Mouse (Mus musculus): Measurements from ENCODE around the gene Sox2.

Sox2 gene

DNA sequence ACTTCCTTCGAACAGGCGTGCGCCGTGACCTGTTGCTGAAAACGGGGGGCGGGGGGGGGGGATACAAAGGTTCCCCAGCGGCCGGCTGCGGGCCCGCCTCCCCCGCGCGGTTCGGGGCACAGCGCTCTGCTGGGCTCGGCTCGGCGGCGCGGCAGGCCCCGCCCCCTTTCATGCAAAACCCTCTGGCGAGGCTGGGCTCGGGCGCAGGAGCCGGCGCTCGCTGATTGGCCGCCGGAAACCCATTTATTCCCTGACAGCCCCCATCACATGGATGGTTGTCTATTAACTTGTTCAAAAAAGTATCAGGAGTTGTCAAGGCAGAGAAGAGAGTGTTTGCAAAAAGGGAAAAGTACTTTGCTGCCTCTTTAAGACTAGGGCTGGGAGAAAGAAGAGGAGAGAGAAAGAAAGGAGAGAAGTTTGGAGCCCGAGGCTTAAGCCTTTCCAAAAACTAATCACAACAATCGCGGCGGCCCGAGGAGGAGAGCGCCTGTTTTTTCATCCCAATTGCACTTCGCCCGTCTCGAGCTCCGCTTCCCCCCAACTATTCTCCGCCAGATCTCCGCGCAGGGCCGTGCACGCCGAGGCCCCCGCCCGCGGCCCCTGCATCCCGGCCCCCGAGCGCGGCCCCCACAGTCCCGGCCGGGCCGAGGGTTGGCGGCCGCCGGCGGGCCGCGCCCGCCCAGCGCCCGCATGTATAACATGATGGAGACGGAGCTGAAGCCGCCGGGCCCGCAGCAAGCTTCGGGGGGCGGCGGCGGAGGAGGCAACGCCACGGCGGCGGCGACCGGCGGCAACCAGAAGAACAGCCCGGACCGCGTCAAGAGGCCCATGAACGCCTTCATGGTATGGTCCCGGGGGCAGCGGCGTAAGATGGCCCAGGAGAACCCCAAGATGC, at the start of gene Sox2:
TSS of gene Sox2 (plus strand) at position 680 of the 895 bp plus-strand sequence.
- in situ Hi-C loops (cut with MboI; ENCODE audit: low sequenced_read_pairs): no loop called here

DNA sequence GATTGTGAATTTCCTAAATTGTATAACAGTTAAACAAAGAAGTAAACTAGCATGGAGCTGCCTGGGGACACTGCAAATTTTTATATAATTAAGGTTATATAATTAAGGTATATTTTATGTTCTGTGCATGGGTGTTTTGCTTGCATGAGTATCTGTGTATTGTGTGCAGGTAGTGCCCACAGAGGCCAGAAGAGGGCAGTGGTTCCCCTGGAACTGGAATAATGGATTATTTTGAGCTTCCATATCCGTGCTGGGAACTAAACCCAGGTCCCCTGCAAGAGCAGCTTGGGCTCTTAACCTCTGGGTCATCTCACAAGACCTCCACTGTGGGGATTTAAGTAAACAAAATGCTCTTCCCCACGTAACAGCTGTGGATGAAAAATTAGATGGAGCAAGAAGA, 49.1 kb upstream of the Sox2 start:
- in situ Hi-C loops (cut with MboI; ENCODE audit: low sequenced_read_pairs): no loop called here

DNA sequence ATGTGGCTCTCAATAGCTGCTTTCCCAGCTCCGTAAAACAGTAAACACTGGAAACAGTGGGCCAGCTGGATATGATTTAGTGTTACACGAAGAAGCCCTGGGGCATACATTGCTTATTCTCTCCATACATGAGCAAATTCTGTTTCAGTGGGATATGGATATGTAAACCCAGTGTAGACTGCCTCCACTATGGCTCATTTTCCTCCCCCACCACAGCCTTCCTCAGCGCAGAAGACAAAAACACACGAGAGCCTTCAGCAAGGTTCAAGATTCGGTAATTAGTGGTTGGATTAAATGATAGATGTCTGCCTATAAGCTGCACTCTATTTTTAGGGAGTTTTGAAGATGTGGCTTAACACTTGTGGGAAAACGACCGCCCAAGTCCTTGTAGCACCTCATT, 36.1 kb upstream of the Sox2 start:
- in situ Hi-C loops (cut with MboI; ENCODE audit: low sequenced_read_pairs): no loop called here

DNA sequence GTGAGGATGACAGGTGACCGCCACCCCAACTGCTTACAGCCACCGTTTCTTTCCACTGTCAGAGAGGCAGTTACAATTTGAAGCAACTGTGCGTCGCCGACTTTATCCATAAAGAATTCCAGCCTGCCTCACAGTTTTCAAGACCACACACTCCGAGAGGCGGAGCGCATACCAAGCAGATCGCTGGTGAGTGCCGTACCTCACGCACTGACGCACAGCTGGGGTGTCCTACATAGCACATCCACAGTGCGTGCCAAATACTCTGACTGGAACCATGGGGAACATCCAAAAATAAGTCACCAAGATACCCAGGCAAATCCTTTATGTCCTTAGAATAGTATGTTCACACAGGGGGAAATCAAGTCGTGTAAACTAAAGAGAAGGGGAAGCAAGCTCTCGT, 34.7 kb upstream of the Sox2 start:
- in situ Hi-C loops (cut with MboI; ENCODE audit: low sequenced_read_pairs): no loop called here

DNA sequence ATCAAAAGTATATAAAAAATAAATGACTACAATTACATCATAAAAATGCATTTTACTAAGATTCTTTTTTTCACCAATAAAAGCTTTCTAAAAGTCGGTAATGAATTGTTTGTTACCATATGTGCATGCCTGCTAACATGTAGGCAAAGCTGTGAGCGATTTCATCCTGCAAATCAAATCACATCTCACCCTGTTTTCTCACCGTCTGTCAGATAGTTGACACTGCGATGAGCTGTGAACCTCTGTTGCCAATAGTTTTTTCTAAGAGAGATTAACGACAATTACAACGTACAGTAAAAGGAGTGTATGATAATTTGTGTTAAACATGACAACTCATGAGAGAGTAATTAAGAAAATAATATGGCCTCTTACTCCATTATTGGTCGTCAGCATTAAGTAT, 31.3 kb upstream of the Sox2 start:
- in situ Hi-C loops (cut with MboI; ENCODE audit: low sequenced_read_pairs): no loop called here

DNA sequence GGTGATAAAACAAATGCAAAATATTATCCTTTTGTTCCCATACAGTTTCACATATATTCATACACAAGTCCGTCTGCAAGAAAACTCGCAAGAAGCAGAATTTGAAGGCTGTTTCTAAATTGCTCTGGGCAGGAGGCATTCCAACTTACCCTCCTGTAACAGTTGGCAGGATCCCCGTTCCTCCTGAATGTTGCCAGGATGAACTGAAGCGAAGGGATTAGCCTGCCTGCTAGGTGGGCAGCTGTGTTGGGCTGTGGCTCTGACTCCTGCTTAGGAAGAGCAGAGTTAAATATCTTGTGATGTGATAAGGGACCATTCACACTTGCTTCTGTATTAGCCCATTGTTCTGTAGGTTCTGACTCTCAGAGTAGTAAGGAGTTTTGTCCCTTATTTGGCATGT, 30.1 kb upstream of the Sox2 start:
- in situ Hi-C loops (cut with MboI; ENCODE audit: low sequenced_read_pairs): no loop called here

DNA sequence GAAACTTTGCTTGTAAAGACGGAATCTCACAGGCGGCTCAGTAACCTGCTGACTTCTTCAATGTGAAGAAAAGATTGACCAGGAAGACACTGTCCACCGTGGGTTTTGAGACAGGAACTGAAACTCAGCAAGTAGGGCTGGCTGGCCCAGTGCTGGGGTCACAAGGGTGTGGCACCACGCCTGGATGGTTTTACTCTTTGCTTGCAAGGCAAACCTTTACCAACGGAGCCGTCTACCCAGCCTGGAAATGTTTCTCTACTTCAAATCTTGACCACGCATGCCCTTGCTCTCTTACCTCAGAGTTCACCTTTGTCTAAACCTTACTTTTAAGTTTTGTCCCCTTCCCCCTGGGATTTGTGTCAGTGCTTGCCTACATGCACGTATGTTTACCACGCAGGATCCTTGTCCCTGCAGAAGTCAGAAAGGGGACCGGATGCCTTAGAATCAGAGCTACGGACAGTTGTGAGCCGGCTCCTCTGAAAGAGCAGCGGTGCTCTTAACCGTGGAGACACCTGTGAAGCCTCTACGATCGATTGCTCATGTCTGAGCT, 25.4 kb upstream of the Sox2 start:
- in situ Hi-C loops (cut with MboI; ENCODE audit: low sequenced_read_pairs): no loop called here

DNA sequence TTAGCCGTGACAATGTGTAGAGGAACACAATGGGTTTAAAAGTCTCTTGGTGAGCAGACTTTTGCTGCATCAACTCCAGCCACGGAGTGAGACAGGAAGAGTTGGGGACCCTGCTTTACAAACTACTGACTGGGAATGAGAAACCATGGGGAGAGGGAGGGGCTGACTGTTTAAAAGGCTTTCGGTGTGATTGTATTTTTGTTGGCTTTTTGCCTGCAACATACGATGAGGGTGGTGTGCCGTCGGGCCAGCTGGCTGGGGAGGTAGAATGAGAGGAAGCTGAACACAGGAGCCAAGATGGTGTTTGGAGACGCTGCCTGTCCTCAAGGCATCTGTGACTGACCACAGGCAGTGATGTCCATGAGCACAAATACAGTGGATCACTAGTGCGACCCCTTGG, 23.7 kb upstream of the Sox2 start:
- in situ Hi-C loops (cut with MboI; ENCODE audit: low sequenced_read_pairs): no loop called here

DNA sequence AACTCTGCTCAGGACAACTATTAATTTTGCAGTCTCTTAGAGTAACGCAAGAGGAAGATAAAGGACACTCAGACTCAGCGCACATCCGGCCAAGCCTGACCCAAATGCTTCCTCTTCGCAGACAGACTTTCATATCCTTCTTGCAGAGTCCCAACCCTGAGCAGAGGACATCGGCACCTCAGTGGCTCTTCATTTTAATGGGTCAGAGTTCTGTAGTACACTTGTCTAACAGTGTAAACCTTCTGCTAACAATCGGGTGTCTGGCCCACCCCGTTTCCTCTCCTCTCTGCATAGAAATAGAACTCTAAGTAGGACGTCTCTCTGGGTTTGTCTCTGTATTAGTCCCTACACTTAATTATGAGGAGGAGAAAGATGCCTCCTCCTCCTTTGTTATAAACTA, 20.2 kb upstream of the Sox2 start:
- in situ Hi-C loops (cut with MboI; ENCODE audit: low sequenced_read_pairs): no loop called here

DNA sequence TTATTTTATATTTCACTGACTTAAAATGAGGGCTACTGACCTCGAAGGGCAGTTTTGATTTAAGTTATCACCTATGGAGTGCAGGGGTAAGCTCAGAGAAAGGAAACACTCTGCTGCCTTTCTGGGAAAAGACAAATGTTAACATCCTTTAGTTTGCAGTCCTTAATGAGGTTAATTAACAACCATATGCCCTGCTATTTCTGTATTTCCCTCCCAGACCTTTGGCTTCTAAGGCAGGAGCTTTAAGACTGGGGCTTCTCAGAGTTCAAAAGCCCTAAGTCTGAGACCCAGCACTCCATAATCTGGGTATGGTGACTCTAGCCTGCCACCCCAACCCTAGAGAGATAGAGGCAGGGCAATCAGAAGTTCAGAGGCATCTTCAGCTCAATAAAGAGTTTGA, 19.5 kb upstream of the Sox2 start:
- in situ Hi-C loops (cut with MboI; ENCODE audit: low sequenced_read_pairs): no loop called here

DNA sequence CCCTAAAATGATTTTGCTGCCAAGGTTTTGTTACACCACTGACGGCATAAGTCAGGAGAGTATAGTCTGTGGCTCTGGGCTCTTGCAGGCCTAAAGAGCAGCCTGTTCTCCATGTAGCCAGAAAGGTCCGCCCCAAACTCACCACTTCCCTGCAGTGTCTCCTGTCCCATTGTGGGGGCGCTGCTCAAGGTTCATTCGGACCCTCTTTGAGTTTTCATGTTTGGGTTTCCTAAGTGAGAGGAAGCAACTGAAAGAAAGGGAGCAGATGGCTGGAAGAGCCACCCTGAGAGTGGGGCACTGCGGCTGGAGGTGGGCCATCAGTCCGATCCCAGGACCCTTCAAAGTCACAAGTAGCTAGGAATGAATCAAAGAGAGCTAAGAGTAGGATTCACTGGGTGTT, 13.2 kb upstream of the Sox2 start:
- in situ Hi-C loops (cut with MboI; ENCODE audit: low sequenced_read_pairs): no loop called here

DNA sequence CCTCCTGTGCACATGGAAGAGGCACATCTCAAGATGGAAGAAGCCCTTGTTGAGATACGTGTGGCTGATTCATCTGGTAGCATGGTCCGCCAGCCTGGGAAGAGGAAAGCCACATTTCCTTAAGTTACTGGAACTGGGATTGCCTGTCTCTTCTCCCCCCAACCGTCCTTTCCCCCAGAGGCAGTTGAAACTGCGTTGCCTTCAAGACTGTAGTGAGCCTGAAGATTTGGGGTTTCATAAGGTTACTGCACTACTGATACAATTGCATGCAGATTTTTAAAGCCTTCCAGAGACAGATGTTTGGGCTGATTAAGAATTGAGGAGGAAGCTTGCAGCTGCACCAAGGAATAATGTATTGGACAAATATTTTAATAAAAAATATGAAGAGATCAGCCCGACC, 12.7 kb upstream of the Sox2 start:
- in situ Hi-C loops (cut with MboI; ENCODE audit: low sequenced_read_pairs): no loop called here

DNA sequence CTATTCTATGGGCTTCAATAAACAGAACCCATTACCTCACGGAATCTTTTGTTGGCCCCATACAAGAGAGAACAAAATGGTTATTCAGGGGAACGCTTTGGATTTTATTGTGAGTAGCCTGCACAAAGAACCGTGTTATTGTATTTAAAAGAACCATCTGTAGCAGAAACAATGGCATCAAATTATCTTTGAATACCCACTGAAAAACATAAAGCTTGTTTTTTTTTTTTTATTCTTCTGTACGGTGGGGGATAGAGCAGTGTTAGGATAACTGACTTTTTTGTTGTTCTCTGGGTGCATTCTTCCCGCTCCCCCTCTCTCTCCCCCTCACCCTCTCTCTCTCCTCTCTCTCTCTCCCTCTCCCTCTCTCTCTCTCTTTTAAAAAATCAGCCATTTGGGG, 12.3 kb upstream of the Sox2 start:
- in situ Hi-C loops (cut with MboI; ENCODE audit: low sequenced_read_pairs): no loop called here

DNA sequence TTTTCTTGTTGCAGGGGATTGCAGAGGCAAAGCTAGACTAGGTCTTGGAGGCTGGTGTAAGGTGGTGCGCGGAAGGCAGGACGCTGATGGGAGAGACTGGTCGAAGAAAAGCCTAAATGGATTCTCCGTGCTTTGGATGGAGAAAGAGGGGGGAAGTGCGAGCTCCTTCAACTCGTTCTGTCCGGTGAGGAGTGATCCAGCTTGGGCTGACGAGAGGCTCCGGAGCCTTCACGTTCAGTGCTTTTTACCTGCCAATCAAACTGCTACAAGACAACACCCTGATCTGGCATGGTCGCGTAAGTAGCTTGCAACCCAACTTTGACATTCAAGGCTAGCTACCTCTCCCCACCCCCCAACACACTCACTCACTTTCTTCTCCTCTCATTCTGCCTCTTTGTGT, 11.9 kb upstream of the Sox2 start:
- in situ Hi-C loops (cut with MboI; ENCODE audit: low sequenced_read_pairs): no loop called here

DNA sequence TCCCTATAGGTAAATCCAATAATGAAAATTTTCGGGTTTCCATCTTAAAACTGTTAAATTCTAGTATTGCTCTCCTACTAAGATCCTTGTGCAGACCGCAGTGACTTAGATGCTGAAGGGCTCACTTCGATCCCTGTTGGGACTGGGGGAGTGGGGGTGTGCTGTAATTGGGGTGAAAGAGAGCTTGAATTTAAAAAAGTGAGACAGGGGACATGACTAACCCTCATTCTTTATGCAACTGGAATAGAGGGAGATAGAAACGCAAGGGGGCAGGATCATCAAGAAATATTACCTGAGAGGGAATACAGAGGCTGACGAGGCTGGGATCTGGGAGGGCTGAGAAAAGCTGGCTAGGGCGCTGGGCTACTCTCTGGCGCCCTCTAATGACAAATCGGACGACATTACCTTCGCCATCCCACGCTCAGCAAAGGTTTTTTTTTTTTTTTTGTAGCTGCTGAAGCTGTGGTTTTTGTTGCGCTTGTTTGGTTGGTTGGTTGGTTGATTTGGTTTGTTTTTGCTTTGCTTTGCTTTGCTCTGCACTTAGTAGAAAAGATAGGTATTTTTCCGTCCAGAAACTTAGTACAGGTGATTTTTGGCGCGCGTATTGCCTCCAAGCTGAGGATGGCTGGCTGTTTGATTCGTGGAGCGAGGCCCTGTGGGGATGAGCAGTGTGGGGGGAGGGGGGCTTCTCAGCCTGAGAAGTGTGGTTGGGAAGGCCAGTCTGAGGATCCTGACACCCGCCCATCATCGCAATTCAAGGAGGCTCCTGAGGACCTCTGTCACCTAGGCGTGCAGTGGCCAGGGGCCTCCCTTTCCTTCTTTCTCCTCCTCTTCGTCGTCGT, 11.0 kb upstream of the Sox2 start:
- in situ Hi-C loops (cut with MboI; ENCODE audit: low sequenced_read_pairs): no loop called here

DNA sequence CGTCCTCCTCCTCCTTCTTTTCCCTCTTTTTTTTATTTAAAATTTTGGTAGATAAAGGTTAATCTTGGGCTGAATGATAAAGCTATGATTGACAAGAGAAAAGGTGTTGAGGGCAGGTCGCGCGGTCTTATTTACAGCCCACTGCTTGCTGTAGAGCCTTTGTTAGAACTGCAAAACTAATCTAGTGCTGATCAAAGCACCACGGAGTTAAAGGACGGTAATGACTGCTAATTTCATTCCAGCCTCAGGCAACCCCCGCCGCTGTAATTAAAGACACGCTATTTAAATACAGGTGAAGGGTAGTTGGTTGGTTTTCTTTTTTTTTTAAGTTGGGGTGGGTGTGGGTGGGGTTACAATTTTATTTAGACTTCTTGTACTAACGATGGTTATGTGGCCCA, 10.3 kb upstream of the Sox2 start:
- in situ Hi-C loops (cut with MboI; ENCODE audit: low sequenced_read_pairs): no loop called here

DNA sequence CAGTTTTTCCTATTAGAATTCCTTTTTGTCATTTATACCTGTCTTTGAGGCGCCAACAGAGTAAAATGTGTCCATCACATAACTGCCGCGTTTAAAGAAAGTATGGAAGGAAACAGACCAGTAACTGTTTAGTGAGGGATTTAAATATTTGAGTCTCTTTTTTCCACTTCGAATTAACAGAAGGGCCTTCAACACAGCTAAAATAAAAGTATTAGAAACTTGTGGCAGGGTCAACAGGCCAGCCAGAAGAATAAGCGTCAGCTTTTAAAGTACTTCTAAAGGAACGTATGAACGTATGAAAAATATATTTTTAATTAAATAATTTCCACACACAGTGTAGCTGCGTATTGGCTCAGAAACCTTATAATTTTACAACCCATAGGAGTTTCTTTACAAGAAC, 9.9 kb upstream of the Sox2 start:
- in situ Hi-C loops (cut with MboI; ENCODE audit: low sequenced_read_pairs): no loop called here

DNA sequence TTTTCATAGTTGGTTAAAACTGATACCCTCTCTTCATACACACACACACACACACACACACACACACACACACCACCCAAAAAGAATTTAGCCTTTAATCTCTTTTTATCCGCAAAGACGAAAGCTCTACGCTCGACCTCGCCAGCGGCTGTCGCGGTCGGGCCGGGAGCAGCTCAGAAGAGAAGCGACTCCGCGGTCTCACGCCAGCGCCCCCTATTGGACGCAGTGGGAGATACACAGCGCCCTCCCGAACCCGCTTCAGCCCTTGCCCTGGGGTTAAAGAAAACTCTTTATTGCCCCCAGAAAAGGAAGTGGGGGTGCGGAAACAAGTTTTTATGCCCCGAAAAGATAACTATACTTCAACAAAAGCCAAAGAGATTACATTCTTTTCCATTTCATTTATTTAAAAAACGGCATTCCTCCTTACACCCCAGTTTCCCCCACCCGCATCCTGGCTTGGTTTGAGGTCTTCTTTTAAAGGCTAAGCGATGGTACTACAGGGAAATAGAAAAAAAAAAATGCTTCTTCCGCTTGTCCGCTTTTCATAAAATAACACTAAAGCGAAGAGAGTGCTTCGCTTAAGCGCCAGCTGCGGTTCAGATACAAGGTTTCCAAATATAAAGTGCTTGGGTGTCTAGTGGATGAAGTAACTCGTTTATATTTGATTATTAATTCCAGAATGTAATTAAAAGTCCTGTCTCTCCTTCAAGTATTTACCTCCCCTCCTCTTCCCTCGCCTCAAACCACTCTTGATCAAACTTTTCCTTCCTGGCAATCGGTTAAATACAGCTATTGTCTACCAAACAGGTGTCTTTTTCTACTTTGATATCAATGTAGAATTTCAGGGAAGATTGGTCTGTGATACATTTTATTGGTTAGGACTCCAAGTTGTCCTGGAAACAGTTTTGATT, 9.3 kb upstream of the Sox2 start:
- in situ Hi-C loops (cut with MboI; ENCODE audit: low sequenced_read_pairs): no loop called here

DNA sequence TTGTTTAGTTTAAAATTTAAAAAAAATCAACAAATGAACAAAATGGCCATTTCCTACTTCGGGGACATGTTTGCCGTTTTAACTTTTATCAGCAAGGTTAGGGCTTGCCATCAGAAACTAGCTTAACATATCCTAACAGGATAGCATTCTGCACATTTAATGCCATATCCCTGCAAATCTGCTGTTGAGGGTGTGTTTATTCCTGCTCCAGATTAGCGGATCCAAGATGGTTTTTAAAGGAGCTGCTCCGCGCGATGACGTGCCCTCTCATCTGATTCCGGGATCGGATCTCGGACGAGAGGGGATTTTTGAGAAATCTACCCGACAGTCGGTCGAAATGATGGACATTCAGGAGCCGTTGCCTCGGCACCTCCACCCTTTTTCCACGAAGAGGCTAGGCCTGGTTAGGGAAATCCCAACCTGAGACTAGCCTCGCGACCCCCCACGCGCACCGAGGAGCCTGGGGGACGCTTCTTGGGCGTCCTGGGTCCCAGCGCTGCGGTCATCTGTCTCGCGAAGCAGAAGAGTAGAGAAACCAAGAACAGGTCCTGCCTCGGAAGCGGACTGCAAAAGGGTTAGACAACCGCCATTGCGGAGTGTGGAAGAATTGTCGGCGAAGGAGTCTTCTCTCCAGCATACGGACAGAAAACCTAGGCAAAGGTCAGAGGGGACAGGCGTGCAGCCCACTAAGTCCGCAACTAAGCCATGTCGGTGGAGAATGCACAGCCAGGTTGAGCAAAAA, 8.3 kb upstream of the Sox2 start:
- in situ Hi-C loops (cut with MboI; ENCODE audit: low sequenced_read_pairs): no loop called here

DNA sequence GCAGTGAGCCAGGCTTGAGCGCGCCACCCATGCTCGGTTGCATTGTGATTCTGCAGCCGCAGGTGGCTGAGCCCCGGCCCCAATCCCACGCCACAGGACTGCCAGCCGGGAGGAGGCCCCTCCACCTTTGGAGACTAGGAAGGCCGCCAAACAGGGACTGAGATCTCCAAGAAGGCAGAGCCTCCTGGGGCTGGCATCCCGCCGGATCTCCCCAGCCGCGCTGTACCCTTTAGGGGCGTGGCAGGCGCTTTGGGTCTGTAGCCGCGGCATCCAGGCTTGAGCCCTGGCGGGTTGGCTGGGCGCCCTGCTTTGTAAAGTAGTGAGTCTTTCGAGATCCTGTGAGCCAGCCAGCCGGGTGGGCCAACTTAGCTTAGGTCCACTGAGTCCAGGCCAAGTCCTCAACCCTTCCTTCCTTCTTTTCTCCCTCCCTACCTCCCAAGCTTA, 7.7 kb upstream of the Sox2 start:
- in situ Hi-C loops (cut with MboI; ENCODE audit: low sequenced_read_pairs): no loop called here

All from CH12F3 (cell line).